Mouse (Mus musculus): ENCODE results near the gene Ulk4. TPM values are rescaled to one million over a fixed set of nuclear protein-coding genes. Genes with fewer than 3 reads are reported as not detected.

Ulk4 gene
- polyA plus RNA-seq, 1 experiment = 1.1 TPM

- Histone ChIP-seq H3K27me3 (ENCODE audit: control insufficient read depth, insufficient read depth, insufficient read length) (no peaks in the 10 kb centered on the region), H3K79me2 (ENCODE audit: control insufficient read depth, insufficient read depth) (peaks cover 97% of the 10 kb centered on the region), H3ac (ENCODE audit: control insufficient read depth, insufficient read length, low read depth) (no peak overlapping the region), H3K4me3 (ENCODE audit: insufficient read depth, poor library complexity, severe bottlenecking) (no peak overlapping the region), H3K36me3 (ENCODE audit: control insufficient read depth, insufficient read depth) (no peaks in the 10 kb centered on the region), H3K79me3 (ENCODE audit: low read depth) (peaks cover 80% of the 10 kb centered on the region)
- TF ChIP-seq CTCF (IDR thresholded peaks at IDR 0.05; ENCODE audit: control insufficient read depth, insufficient read depth, insufficient read length) (no peak), MAX (IDR thresholded peaks at IDR 0.05) (no peak), MYOD1 (IDR thresholded peaks at IDR 0.05; ENCODE audit: control insufficient read depth, insufficient read length, low read depth) (no peak), USF1 (IDR thresholded peaks at IDR 0.05; ENCODE audit: low read depth) (no peak)
Observed at GRCm38 (mm10) chr9:121303086-121303485, 26.1 kb upstream of the Ulk4 start.

GRCm38 (mm10) chr9:121302543-121302942 is 25.5 kb upstream of the Ulk4 start:
- no peaks in the 10 kb centered on the region for H3K27me3 ChIP-seq (ENCODE audit: control insufficient read depth, insufficient read depth, insufficient read length)
- H3K79me2 ChIP-seq (ENCODE audit: control insufficient read depth, insufficient read depth) = peaks cover 100% of the 10 kb centered on the region
- no peak overlapping the region for H3K4me3 ChIP-seq (ENCODE audit: insufficient read depth, poor library complexity, severe bottlenecking)
- H3K36me3 ChIP-seq (ENCODE audit: control insufficient read depth, insufficient read depth) = no peaks in the 10 kb centered on the region
- no peak for TF ChIP-seq MYOG (IDR thresholded peaks at IDR 0.05; ENCODE audit: control insufficient read depth, extremely low read depth, insufficient read length)
- no peak for TF ChIP-seq CEBPB (IDR thresholded peaks at IDR 0.05; ENCODE audit: low read depth)
- TF ChIP-seq FOSL1 (IDR thresholded peaks at IDR 0.05; ENCODE audit: insufficient read depth, low read length, poor library complexity, severe bottlenecking) = no peak
- peaks cover 78% of the 10 kb centered on the region for H3K79me3 ChIP-seq (ENCODE audit: low read depth)
- no peak overlapping the region for H3ac ChIP-seq (ENCODE audit: control insufficient read depth, insufficient read length, low read depth)

- Histone ChIP-seq H3K27me3 (ENCODE audit: control insufficient read depth, insufficient read depth, insufficient read length) (no peaks in the 10 kb centered on the region), H3K79me3 (ENCODE audit: low read depth) (peaks cover 68% of the 10 kb centered on the region), H3ac (ENCODE audit: control insufficient read depth, insufficient read length, low read depth) (no peak overlapping the region), H3K79me2 (ENCODE audit: control insufficient read depth, insufficient read depth) (peaks cover 87% of the 10 kb centered on the region), H3K4me3 (ENCODE audit: insufficient read depth, poor library complexity, severe bottlenecking) (no peak overlapping the region), H3K36me3 (ENCODE audit: control insufficient read depth, insufficient read depth) (no peaks in the 10 kb centered on the region)
- TF ChIP-seq CEBPB (IDR thresholded peaks at IDR 0.05; ENCODE audit: low read depth) = no peak
- TF ChIP-seq MYOD1 (IDR thresholded peaks at IDR 0.05; ENCODE audit: control insufficient read depth, insufficient read length, low read depth) = no peak
- TF ChIP-seq MYOG (IDR thresholded peaks at IDR 0.05; ENCODE audit: control insufficient read depth, extremely low read depth, insufficient read length) = no peak
- TF ChIP-seq USF1 (IDR thresholded peaks at IDR 0.05; ENCODE audit: low read depth) = no peak
- no peak for TF ChIP-seq FOSL1 (IDR thresholded peaks at IDR 0.05; ENCODE audit: insufficient read depth, low read length, poor library complexity, severe bottlenecking)
- TF ChIP-seq MAX (IDR thresholded peaks at IDR 0.05) = no peak
- TF ChIP-seq CTCF (IDR thresholded peaks at IDR 0.05; ENCODE audit: control insufficient read depth, insufficient read depth, insufficient read length) = no peak
Observed at GRCm38 (mm10) chr9:121301041-121301920, 24.3 kb upstream of the Ulk4 start.

GRCm38 (mm10) chr9:121299976-121300570 is 23.1 kb upstream of the Ulk4 start:
- Histone ChIP-seq H3K4me3 (ENCODE audit: insufficient read depth, poor library complexity, severe bottlenecking) (no peak overlapping the region), H3ac (ENCODE audit: control insufficient read depth, insufficient read length, low read depth) (no peak overlapping the region), H3K79me3 (ENCODE audit: low read depth) (peaks cover 61% of the 10 kb centered on the region), H3K27me3 (ENCODE audit: control insufficient read depth, insufficient read depth, insufficient read length) (no peaks in the 10 kb centered on the region), H3K36me3 (ENCODE audit: control insufficient read depth, insufficient read depth) (no peaks in the 10 kb centered on the region), H3K79me2 (ENCODE audit: control insufficient read depth, insufficient read depth) (peaks cover 75% of the 10 kb centered on the region)
- no peak for TF ChIP-seq MAX (IDR thresholded peaks at IDR 0.05)
- TF ChIP-seq MYOG (IDR thresholded peaks at IDR 0.05; ENCODE audit: control insufficient read depth, extremely low read depth, insufficient read length) = no peak
- TF ChIP-seq CTCF (IDR thresholded peaks at IDR 0.05; ENCODE audit: control insufficient read depth, insufficient read depth, insufficient read length) = no peak
- TF ChIP-seq FOSL1 (IDR thresholded peaks at IDR 0.05; ENCODE audit: insufficient read depth, low read length, poor library complexity, severe bottlenecking) = no peak
- no peak for TF ChIP-seq CEBPB (IDR thresholded peaks at IDR 0.05; ENCODE audit: low read depth)
- TF ChIP-seq USF1 (IDR thresholded peaks at IDR 0.05; ENCODE audit: low read depth) = no peak
- TF ChIP-seq MYOD1 (IDR thresholded peaks at IDR 0.05; ENCODE audit: control insufficient read depth, insufficient read length, low read depth) = no peak

- no peaks in the 10 kb centered on the region for H3K27me3 ChIP-seq (ENCODE audit: control insufficient read depth, insufficient read depth, insufficient read length)
- H3K4me3 ChIP-seq (ENCODE audit: insufficient read depth, poor library complexity, severe bottlenecking) = no peak overlapping the region
- H3K79me3 ChIP-seq (ENCODE audit: low read depth) = peaks cover 53% of the 10 kb centered on the region
- H3ac ChIP-seq (ENCODE audit: control insufficient read depth, insufficient read length, low read depth) = no peak overlapping the region
- TF ChIP-seq MYOG (IDR thresholded peaks at IDR 0.05; ENCODE audit: control insufficient read depth, extremely low read depth, insufficient read length) = no peak
- no peak for TF ChIP-seq MAX (IDR thresholded peaks at IDR 0.05)
- no peak for TF ChIP-seq CEBPB (IDR thresholded peaks at IDR 0.05; ENCODE audit: low read depth)
- TF ChIP-seq MYOD1 (IDR thresholded peaks at IDR 0.05; ENCODE audit: control insufficient read depth, insufficient read length, low read depth) = no peak
- TF ChIP-seq FOSL1 (IDR thresholded peaks at IDR 0.05; ENCODE audit: insufficient read depth, low read length, poor library complexity, severe bottlenecking) = no peak
- TF ChIP-seq CTCF (IDR thresholded peaks at IDR 0.05; ENCODE audit: control insufficient read depth, insufficient read depth, insufficient read length) = no peak
- TF ChIP-seq USF1 (IDR thresholded peaks at IDR 0.05; ENCODE audit: low read depth) = no peak
- H3K36me3 ChIP-seq (ENCODE audit: control insufficient read depth, insufficient read depth) = no peaks in the 10 kb centered on the region
- peaks cover 68% of the 10 kb centered on the region for H3K79me2 ChIP-seq (ENCODE audit: control insufficient read depth, insufficient read depth)
Observed at GRCm38 (mm10) chr9:121299223-121299755, 22.3 kb upstream of the Ulk4 start.

All from C2C12 (cell line).